Mouse (Mus musculus) E14TG2a.4 (cell line): ENCODE measurements around the gene Fam69b.

Experiments
- H3K27me3 ChIP-seq: 2 replicates; pipeline ENCODE4 v1.6.1; 2014; ENCODE audit warnings: low read length, control low read depth; ENCODE audit not compliant: insufficient read depth
- H3K36me3 ChIP-seq: 2 replicates; pipeline ENCODE4 v1.6.1; 2014; ENCODE audit warnings: low read length, control low read depth; ENCODE audit not compliant: insufficient read depth
- H3K4me1 ChIP-seq: replicated peaks from 2 replicates; pipeline ENCODE4 v1.6.1; 2014; ENCODE audit warnings: low read depth, low read length, control low read depth
- H3K4me3 ChIP-seq: replicated peaks from 2 replicates; pipeline ENCODE4 v1.5.1; 2014; ENCODE audit warnings: mild to moderate bottlenecking, low read length
- H3K9me3 ChIP-seq: 2 replicates; pipeline ENCODE4 v1.6.1; 2014; ENCODE audit warnings: low read length, control low read depth
- CTCF ChIP-seq: conservative IDR thresholded peaks from 2 replicates; pipeline ENCODE4 v1.5.1; 2014; ENCODE audit warnings: low read length
- NANOG ChIP-seq: IDR thresholded peaks from 2 replicates; pipeline ENCODE4 v1.6.1; 2014; ENCODE audit warnings: borderline replicate concordance, low read length, mixed read lengths
- POU5F1 ChIP-seq: IDR thresholded peaks from 2 replicates; pipeline ENCODE4 v1.6.1; 2014; ENCODE audit warnings: low read length, borderline replicate concordance

The Fam69b gene

GRCm38 (mm10) chr2:26668746-26669145, 40.5 kb downstream of the Fam69b start:
- Histone ChIP-seq H3K27me3 (peaks cover 5% of the 10 kb centered on the region; the same call in 1 of the 2 replicates), H3K9me3 (no peaks in the 10 kb centered on the region), H3K4me3 (no peak overlapping the region), H3K36me3 (no peaks in the 10 kb centered on the region), H3K4me1 (no peaks in the 10 kb centered on the region; the same call in 1 of the 2 replicates)
- no peak for TF ChIP-seq POU5F1
- TF ChIP-seq NANOG = no peak
- TF ChIP-seq CTCF = no peak

DNA sequence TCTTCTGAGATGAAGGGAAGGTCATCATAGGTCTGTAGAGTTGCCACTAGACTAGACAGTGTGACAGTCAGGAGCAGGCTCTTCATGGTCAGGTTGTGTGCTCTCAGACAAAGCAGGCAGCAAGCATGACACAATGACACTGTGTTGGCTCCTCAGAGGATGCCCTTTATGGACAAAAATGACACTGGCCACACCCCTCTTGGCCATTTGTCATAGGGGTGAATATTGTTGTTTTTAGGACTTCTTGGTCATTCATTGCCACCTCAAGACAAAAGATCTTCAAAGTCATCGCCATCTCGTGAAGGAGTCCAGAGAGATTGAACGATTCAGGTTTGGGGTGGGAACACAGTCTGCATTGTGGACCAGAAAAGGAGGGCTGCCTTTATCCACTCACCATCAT, 42.9 kb downstream of the Fam69b start, which contains the start of gene Lcn4:
Gene Lcn4 (minus strand): TSS at position 101 of the 400 bp plus-strand sequence.
- Histone ChIP-seq H3K36me3 (no peaks in the 10 kb centered on the region), H3K27me3 (peaks cover 3% of the 10 kb centered on the region; the same call in 1 of the 2 replicates), H3K4me1 (no peaks in the 10 kb centered on the region), H3K4me3 (no peak within 1 kb of the TSS), H3K9me3 (no peaks in the 10 kb centered on the region)
- no peak for TF ChIP-seq CTCF
- no peak for TF ChIP-seq POU5F1
- no peak for TF ChIP-seq NANOG
